Mouse (Mus musculus) kidney, adult 2 months (tissue): ENCODE data around the gene 5330417C22Rik.

Source experiments
- CTCF ChIP-seq: fragments of 200-500 bp; conservative IDR thresholded peaks from 2 replicates; pipeline ENCODE4 v1.5.1; 2011; ENCODE audit warnings: low read depth, mild to moderate bottlenecking, control low read depth, low read length, moderate library complexity, mixed read lengths; ENCODE audit not compliant: insufficient read depth, insufficient read length
- POLR2A ChIP-seq: fragments of 200-500 bp; IDR thresholded peaks from one replicate; pipeline ENCODE4 v1.6.1; 2011; ENCODE audit warnings: low read depth, low read length, control low read depth

DNA sequence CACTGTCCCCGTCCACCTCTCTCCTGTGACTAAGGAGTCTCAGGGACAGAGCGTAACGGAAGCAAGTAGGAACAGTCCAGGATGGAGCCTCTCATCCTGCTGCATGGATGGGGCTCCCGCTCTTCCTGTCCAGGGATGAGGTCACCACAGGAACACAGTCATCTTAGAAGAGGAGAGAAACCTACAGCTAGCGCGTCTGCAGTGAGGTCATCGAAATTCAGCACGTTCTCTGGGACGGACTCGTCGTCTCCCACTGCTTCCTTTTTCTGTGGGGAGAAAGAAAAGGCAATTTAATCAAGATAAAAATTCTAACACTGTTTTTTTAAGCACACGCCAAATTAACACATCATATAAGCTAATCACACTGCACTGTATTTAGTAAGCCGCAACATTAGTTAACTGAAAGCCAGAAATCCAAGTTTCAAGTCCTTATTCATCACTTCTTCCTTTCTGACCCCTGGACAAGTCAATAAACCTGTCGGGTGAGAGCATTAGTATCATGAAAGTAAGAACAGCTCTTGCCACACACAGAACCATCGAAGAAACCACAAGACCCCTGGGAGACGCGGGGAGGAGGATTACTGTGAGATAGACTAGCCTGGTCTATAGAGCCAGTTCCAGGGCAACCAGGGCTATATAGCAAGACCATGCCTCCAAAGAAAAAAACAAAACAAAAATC is 100.5 kb downstream of the 5330417C22Rik start:
- TF ChIP-seq POLR2A (no peak), CTCF (no peak)
